Mouse (Mus musculus): ENCODE results near the gene Papss2. TPM values are rescaled to one million over a fixed set of nuclear protein-coding genes. Genes with fewer than 3 reads are reported as not detected.

Gene Papss2
- polyA plus RNA-seq, 1 experiment from 2014 or later: 1.0 TPM

DNA sequence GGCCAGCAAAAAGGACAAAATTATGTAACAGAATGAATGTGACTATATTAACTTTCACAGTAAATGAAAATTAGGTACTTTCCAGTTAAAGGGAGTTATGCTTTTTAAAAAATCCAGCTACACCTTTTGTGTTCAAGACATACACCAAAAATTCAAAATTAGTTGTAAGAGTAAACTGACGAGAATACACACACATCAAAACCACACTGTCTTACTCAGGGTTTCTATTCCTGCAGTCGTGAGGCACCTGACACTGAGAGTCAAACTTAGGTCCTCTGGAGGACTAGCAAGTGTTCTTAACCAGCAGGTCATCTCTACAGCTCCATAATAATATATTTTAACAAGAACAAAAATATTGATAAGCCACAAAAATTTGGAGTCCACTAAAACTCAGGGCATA lies 101.1 kb downstream of the Papss2 start:
- H3K27ac ChIP-seq (ENCODE audit: low read length): no peak overlapping the region
- 95% methylated on average over 2 of the region's 2 CpGs for WGBS
- ATAC-seq: no peak
- no peak overlapping the region for H3K4me3 ChIP-seq (ENCODE audit: low read depth, low read length)
- H3K9ac ChIP-seq (ENCODE audit: low read depth, low read length): no peak overlapping the region
- H3K27me3 ChIP-seq (ENCODE audit: control insufficient read depth, insufficient read depth, low read depth, low read length): no peaks in the 10 kb centered on the region
- H3K9me3 ChIP-seq (replicated peaks; ENCODE audit: control insufficient read depth, low read length, poor library complexity, severe bottlenecking): no peaks in the 10 kb centered on the region
- H3K36me3 ChIP-seq (ENCODE audit: control insufficient read depth, insufficient read depth, low read length): peaks cover 35% of the 10 kb centered on the region
- no peak overlapping the region for H3K4me2 ChIP-seq (ENCODE audit: low read length)
- H3K4me1 ChIP-seq (ENCODE audit: control insufficient read depth, insufficient read depth, low read length): no peaks in the 10 kb centered on the region

- Histone ChIP-seq H3K36me3 (ENCODE audit: control insufficient read depth, insufficient read depth, low read length) (peaks cover 18% of the 10 kb centered on the region), H3K27ac (ENCODE audit: low read length) (no peak overlapping the region), H3K4me3 (ENCODE audit: low read depth, low read length) (no peak overlapping the region), H3K4me1 (ENCODE audit: control insufficient read depth, insufficient read depth, low read length) (no peaks in the 10 kb centered on the region), H3K9me3 (replicated peaks; ENCODE audit: control insufficient read depth, low read length, poor library complexity, severe bottlenecking) (no peaks in the 10 kb centered on the region), H3K4me2 (ENCODE audit: low read length) (no peak overlapping the region), H3K9ac (ENCODE audit: low read depth, low read length) (no peak overlapping the region), H3K27me3 (ENCODE audit: control insufficient read depth, insufficient read depth, low read depth, low read length) (no peaks in the 10 kb centered on the region)
- no peak for ATAC-seq
- WGBS: 87% methylated on average over 3 of the region's 3 CpGs
Observed at GRCm38 (mm10) chr19:32702191-32702590, 106.6 kb downstream of the Papss2 start.

DNA sequence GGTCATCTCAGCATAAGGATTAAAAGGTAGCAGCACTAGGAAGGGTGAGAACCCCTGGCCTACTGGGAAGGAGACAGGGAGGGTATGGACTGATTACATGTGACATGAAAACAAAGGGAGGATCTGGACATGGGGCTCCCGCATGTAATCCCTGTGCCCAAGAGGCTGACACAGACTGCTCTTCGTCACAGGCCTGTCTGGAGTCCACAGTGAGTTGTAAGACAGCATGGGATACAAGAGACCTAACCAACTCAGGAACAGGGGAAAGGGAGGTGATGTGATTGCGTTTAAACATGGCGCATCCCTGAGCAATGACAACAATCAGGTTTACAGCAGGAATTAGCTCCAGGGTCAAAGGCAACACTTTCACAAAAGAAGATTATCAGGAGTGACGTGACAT lies 113.4 kb downstream of the Papss2 start:
- H3K9ac ChIP-seq (ENCODE audit: low read depth, low read length): no peak overlapping the region
- no peak overlapping the region for H3K27ac ChIP-seq (ENCODE audit: low read length)
- H3K4me2 ChIP-seq (ENCODE audit: low read length): no peak overlapping the region
- H3K27me3 ChIP-seq (ENCODE audit: control insufficient read depth, insufficient read depth, low read depth, low read length): no peaks in the 10 kb centered on the region
- WGBS: 82% methylated on average over 5 of the region's 5 CpGs
- no peak for ATAC-seq
- H3K36me3 ChIP-seq (ENCODE audit: control insufficient read depth, insufficient read depth, low read length): peaks cover 5% of the 10 kb centered on the region
- H3K4me1 ChIP-seq (ENCODE audit: control insufficient read depth, insufficient read depth, low read length): peaks cover 12% of the 10 kb centered on the region
- no peaks in the 10 kb centered on the region for H3K9me3 ChIP-seq (replicated peaks; ENCODE audit: control insufficient read depth, low read length, poor library complexity, severe bottlenecking)
- no peak overlapping the region for H3K4me3 ChIP-seq (ENCODE audit: low read depth, low read length)

DNA sequence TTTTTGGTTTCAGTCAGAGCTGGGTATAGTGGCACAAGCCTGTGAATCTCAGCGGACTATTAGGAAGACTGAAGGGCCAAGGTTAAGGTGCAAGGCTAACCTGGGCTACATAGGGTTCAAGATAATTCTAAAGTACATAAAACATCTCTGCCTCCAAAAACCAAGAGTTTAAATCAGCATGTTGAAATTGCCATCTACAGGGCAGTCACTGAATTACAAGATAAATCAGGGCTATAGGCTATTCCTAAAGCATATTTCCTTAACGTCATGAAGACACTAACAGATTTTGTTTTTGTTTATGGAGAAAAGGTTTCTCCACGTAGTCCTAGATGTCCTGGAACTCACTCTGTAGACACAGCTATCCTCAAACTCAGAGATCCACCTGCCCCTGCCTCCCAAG lies 114.7 kb downstream of the Papss2 start:
- Histone ChIP-seq H3K27ac (ENCODE audit: low read length) (no peak overlapping the region), H3K4me2 (ENCODE audit: low read length) (no peak overlapping the region), H3K9me3 (replicated peaks; ENCODE audit: control insufficient read depth, low read length, poor library complexity, severe bottlenecking) (no peaks in the 10 kb centered on the region), H3K4me1 (ENCODE audit: control insufficient read depth, insufficient read depth, low read length) (peaks cover 12% of the 10 kb centered on the region), H3K27me3 (ENCODE audit: control insufficient read depth, insufficient read depth, low read depth, low read length) (no peaks in the 10 kb centered on the region), H3K4me3 (ENCODE audit: low read depth, low read length) (no peak overlapping the region), H3K9ac (ENCODE audit: low read depth, low read length) (no peak overlapping the region), H3K36me3 (ENCODE audit: control insufficient read depth, insufficient read depth, low read length) (no peaks in the 10 kb centered on the region; the same call in 1 of the 2 replicates)
- WGBS: 66% methylated on average over 3 of the region's 3 CpGs
- no peak for ATAC-seq

DNA sequence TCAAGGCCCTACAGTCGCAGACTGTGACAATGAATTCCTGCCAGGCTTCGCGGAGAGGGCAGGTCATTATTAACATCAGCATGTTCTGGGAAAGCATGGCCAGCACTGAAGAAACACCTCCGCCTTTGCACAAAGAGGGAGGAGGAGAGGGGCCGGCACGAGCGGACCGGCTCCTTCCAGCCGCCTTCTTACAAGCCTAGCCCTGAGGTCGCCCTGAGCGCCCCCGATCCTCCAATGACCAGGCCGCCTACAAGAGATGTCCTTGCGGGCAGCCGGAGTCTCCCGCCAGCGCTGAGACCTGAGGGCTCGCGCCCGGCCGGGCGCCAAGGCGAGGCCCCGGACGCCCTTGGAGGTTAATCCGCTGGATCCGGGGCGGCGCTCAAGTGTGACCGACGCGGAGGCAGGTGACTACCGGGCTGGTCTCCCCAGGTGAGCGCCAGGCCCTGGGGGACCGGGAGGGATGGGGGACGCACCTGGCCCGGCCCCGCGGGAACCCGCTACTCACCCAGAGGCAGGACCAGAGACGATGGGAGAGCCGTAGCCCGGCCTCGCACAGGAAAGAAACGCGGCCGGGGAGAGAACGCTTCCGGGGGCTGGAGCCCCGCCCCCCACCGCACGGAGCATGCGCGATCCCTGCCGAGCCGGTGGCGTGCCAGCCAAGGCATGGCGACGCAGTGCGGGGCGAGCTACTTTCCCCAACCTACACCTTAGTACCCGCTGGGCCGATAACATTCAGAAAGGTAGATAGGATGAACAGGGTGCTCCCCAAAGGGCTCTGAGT lies 116.4 kb downstream of the Papss2 start:
- H3K9ac ChIP-seq (ENCODE audit: low read depth, low read length): peak overlapping the region; percentile 98
- peak overlapping the region; percentile 84 for H3K4me2 ChIP-seq (ENCODE audit: low read length)
- peaks cover 12% of the 10 kb centered on the region for H3K4me1 ChIP-seq (ENCODE audit: control insufficient read depth, insufficient read depth, low read length)
- no peaks in the 10 kb centered on the region for H3K9me3 ChIP-seq (replicated peaks; ENCODE audit: control insufficient read depth, low read length, poor library complexity, severe bottlenecking)
- H3K4me3 ChIP-seq (ENCODE audit: low read depth, low read length): peak overlapping the region; percentile 94
- WGBS: under 1% methylated on average over 62 of the region's 63 CpGs
- H3K36me3 ChIP-seq (ENCODE audit: control insufficient read depth, insufficient read depth, low read length): no peaks in the 10 kb centered on the region; the same call in 1 of the 2 replicates
- ATAC-seq: peak; percentile 97
- H3K27me3 ChIP-seq (ENCODE audit: control insufficient read depth, insufficient read depth, low read depth, low read length): no peaks in the 10 kb centered on the region
- peak overlapping the region; percentile 95 for H3K27ac ChIP-seq (ENCODE audit: low read length)

GRCm38 (mm10) chr19:32712588-32713042 lies 117.0 kb downstream of the Papss2 start:
- 1% methylated on average over 11 of the region's 11 CpGs for WGBS
- peak; percentile 93 for ATAC-seq

GRCm38 (mm10) chr19:32713471-32713870 lies 117.9 kb downstream of the Papss2 start:
- Histone ChIP-seq H3K27ac (ENCODE audit: low read length) (no peak overlapping the region), H3K27me3 (ENCODE audit: control insufficient read depth, insufficient read depth, low read depth, low read length) (no peaks in the 10 kb centered on the region), H3K9me3 (replicated peaks; ENCODE audit: control insufficient read depth, low read length, poor library complexity, severe bottlenecking) (no peaks in the 10 kb centered on the region), H3K4me3 (ENCODE audit: low read depth, low read length) (no peak overlapping the region), H3K4me1 (ENCODE audit: control insufficient read depth, insufficient read depth, low read length) (peaks cover 12% of the 10 kb centered on the region), H3K36me3 (ENCODE audit: control insufficient read depth, insufficient read depth, low read length) (no peaks in the 10 kb centered on the region; the same call in 1 of the 2 replicates), H3K9ac (ENCODE audit: low read depth, low read length) (no peak overlapping the region; the same call in 1 of the 2 replicates), H3K4me2 (ENCODE audit: low read length) (no peak overlapping the region)
- WGBS: 63% methylated on average over 3 of the region's 3 CpGs
- no peak for ATAC-seq

More at GRCm38 (mm10) chr19:32712588-32713042, 117.0 kb downstream of the Papss2 start:
- Histone ChIP-seq H3K9ac (ENCODE audit: low read depth, low read length) (peak overlapping the region; percentile 98), H3K27ac (ENCODE audit: low read length) (peak overlapping the region; percentile 95), H3K27me3 (ENCODE audit: control insufficient read depth, insufficient read depth, low read depth, low read length) (no peaks in the 10 kb centered on the region), H3K36me3 (ENCODE audit: control insufficient read depth, insufficient read depth, low read length) (no peaks in the 10 kb centered on the region; the same call in 1 of the 2 replicates), H3K9me3 (replicated peaks; ENCODE audit: control insufficient read depth, low read length, poor library complexity, severe bottlenecking) (no peaks in the 10 kb centered on the region), H3K4me3 (ENCODE audit: low read depth, low read length) (peak overlapping the region; percentile 94), H3K4me1 (ENCODE audit: control insufficient read depth, insufficient read depth, low read length) (peaks cover 12% of the 10 kb centered on the region), H3K4me2 (ENCODE audit: low read length) (peak overlapping the region; percentile 84)

DNA sequence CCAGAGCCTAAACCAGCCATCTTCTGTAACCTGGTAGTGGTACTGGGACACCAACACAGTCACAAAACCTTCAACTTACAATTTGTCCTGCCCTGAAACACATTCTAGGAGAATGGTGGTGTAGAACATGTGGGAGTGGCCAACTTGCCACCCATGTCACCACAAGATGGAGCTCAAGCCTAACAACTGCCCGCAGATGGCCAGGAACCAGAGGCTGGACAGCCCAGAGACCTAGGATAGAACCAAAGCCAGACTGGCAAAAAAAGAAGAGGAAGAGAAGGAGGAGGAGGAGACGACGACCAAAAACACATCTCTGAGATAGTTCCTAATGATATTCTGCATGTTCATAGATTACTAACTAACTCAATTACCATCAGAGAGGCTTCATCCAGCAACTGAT lies 119.6 kb downstream of the Papss2 start:
- no peaks in the 10 kb centered on the region for H3K27me3 ChIP-seq (ENCODE audit: control insufficient read depth, insufficient read depth, low read depth, low read length)
- no peaks in the 10 kb centered on the region for H3K36me3 ChIP-seq (ENCODE audit: control insufficient read depth, insufficient read depth, low read length)
- H3K9me3 ChIP-seq (replicated peaks; ENCODE audit: control insufficient read depth, low read length, poor library complexity, severe bottlenecking): 0 out of 2 replicates have a peak, but pooled peaks cover 2% of the 10 kb centered on the region
- no peak for ATAC-seq
- H3K4me3 ChIP-seq (ENCODE audit: low read depth, low read length): no peak overlapping the region
- peaks cover 11% of the 10 kb centered on the region for H3K4me1 ChIP-seq (ENCODE audit: control insufficient read depth, insufficient read depth, low read length)
- no peak overlapping the region for H3K27ac ChIP-seq (ENCODE audit: low read length)
- no peak overlapping the region for H3K9ac ChIP-seq (ENCODE audit: low read depth, low read length)
- WGBS: 2% methylated on average over 3 of the region's 3 CpGs
- no peak overlapping the region for H3K4me2 ChIP-seq (ENCODE audit: low read length)

DNA sequence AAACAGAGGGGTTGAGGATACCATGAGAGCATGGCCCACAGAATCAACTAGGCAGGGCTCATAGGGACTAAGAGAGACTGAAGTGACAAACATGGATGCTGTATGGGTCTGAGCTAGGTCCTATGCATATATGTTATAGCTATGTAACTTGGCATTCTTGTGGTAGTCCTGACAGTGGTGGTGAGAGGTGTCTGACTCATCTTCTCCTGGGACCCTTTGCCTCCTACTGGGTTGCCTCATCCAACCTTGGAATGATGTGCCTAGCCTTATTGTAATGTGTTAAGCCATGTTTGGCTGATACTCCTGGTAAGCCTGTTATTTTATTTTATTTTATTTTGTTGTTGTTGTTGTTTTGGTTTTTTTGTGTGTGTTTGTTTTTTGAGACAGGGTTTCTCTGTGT lies 120.1 kb downstream of the Papss2 start:
- Histone ChIP-seq H3K27ac (ENCODE audit: low read length) (no peak overlapping the region), H3K4me3 (ENCODE audit: low read depth, low read length) (no peak overlapping the region), H3K4me2 (ENCODE audit: low read length) (no peak overlapping the region), H3K36me3 (ENCODE audit: control insufficient read depth, insufficient read depth, low read length) (no peaks in the 10 kb centered on the region), H3K9me3 (replicated peaks; ENCODE audit: control insufficient read depth, low read length, poor library complexity, severe bottlenecking) (0 out of 2 replicates have a peak, but pooled peaks cover 2% of the 10 kb centered on the region), H3K27me3 (ENCODE audit: control insufficient read depth, insufficient read depth, low read depth, low read length) (no peaks in the 10 kb centered on the region), H3K9ac (ENCODE audit: low read depth, low read length) (no peak overlapping the region), H3K4me1 (ENCODE audit: control insufficient read depth, insufficient read depth, low read length) (peaks cover 6% of the 10 kb centered on the region)
- no peak for ATAC-seq

Measured in midbrain, embryonic 16.5 days (tissue).